Mouse (Mus musculus): ENCODE results near the gene Abat. TPM values are rescaled to one million over a fixed set of nuclear protein-coding genes. Genes with fewer than 3 reads are reported as not detected.

The Abat gene
- polyA plus RNA-seq, 1 experiment = 9.5 TPM

- peaks cover 14% of the 10 kb centered on the region for H3K4me1 ChIP-seq (replicated peaks; ENCODE audit: control insufficient read depth, insufficient read depth, low read length)
- WGBS = 98% methylated on average over 5 of the region's 5 CpGs
- DNase-seq = no peak
- TF ChIP-seq CTCF (IDR thresholded peaks at IDR 0.05; ENCODE audit: borderline replicate concordance, control insufficient read depth, extremely low read depth, insufficient read depth, low read length, poor library complexity) = no peak
- no peaks in the 10 kb centered on the region for H3K36me3 ChIP-seq (ENCODE audit: control insufficient read depth, insufficient read depth, low read length)
- H3K4me3 ChIP-seq (ENCODE audit: control insufficient read depth, insufficient read depth, low read length) = no peak overlapping the region
- no peak overlapping the region for H3K27ac ChIP-seq (ENCODE audit: control insufficient read depth, insufficient read depth, low read length)
- H3K27me3 ChIP-seq (ENCODE audit: control insufficient read depth, insufficient read depth, low read length) = no peaks in the 10 kb centered on the region
Measured at GRCm38 (mm10) chr16:8582579-8583295, 69.5 kb downstream of the Abat start.

GRCm38 (mm10) chr16:8584248-8584647, 71.0 kb downstream of the Abat start:
- WGBS = 94% methylated on average over 1 of the region's 1 CpGs
- Histone ChIP-seq H3K4me1 (replicated peaks; ENCODE audit: control insufficient read depth, insufficient read depth, low read length) (peaks cover 6% of the 10 kb centered on the region), H3K36me3 (ENCODE audit: control insufficient read depth, insufficient read depth, low read length) (no peaks in the 10 kb centered on the region), H3K27me3 (ENCODE audit: control insufficient read depth, insufficient read depth, low read length) (no peaks in the 10 kb centered on the region), H3K27ac (ENCODE audit: control insufficient read depth, insufficient read depth, low read length) (no peak overlapping the region), H3K4me3 (ENCODE audit: control insufficient read depth, insufficient read depth, low read length) (no peak overlapping the region)
- TF ChIP-seq POLR2A (IDR thresholded peaks at IDR 0.05; ENCODE audit: control insufficient read depth, extremely low read depth, insufficient read depth, low read length, poor library complexity) (no peak), CTCF (IDR thresholded peaks at IDR 0.05; ENCODE audit: borderline replicate concordance, control insufficient read depth, extremely low read depth, insufficient read depth, low read length, poor library complexity) (no peak)
- DNase-seq = no peak

- H3K27me3 ChIP-seq (ENCODE audit: control insufficient read depth, insufficient read depth, low read length) = no peaks in the 10 kb centered on the region
- no peak overlapping the region for H3K4me3 ChIP-seq (ENCODE audit: control insufficient read depth, insufficient read depth, low read length)
- DNase-seq = no peak
- TF ChIP-seq POLR2A (IDR thresholded peaks at IDR 0.05; ENCODE audit: control insufficient read depth, extremely low read depth, insufficient read depth, low read length, poor library complexity) (no peak), CTCF (IDR thresholded peaks at IDR 0.05; ENCODE audit: borderline replicate concordance, control insufficient read depth, extremely low read depth, insufficient read depth, low read length, poor library complexity) (no peak)
- no peaks in the 10 kb centered on the region for H3K36me3 ChIP-seq (ENCODE audit: control insufficient read depth, insufficient read depth, low read length)
- H3K27ac ChIP-seq (ENCODE audit: control insufficient read depth, insufficient read depth, low read length) = no peak overlapping the region
- H3K4me1 ChIP-seq (replicated peaks; ENCODE audit: control insufficient read depth, insufficient read depth, low read length) = 0 out of 2 replicates have a peak, but pooled peaks cover 2% of the 10 kb centered on the region
- 59% methylated on average over 5 of the region's 5 CpGs for WGBS
Measured at GRCm38 (mm10) chr16:8585056-8585455, 71.8 kb downstream of the Abat start.

- no peak for DNase-seq
- no peak overlapping the region for H3K4me3 ChIP-seq (ENCODE audit: control insufficient read depth, insufficient read depth, low read length)
- WGBS = 95% methylated on average over 4 of the region's 4 CpGs
- no peaks in the 10 kb centered on the region for H3K36me3 ChIP-seq (ENCODE audit: control insufficient read depth, insufficient read depth, low read length)
- H3K27me3 ChIP-seq (ENCODE audit: control insufficient read depth, insufficient read depth, low read length) = no peaks in the 10 kb centered on the region
- TF ChIP-seq POLR2A (IDR thresholded peaks at IDR 0.05; ENCODE audit: control insufficient read depth, extremely low read depth, insufficient read depth, low read length, poor library complexity) = no peak
- TF ChIP-seq CTCF (IDR thresholded peaks at IDR 0.05; ENCODE audit: borderline replicate concordance, control insufficient read depth, extremely low read depth, insufficient read depth, low read length, poor library complexity) = no peak
- no peak overlapping the region for H3K27ac ChIP-seq (ENCODE audit: control insufficient read depth, insufficient read depth, low read length)
- no peaks in the 10 kb centered on the region for H3K4me1 ChIP-seq (replicated peaks; ENCODE audit: control insufficient read depth, insufficient read depth, low read length)
Measured at GRCm38 (mm10) chr16:8595411-8595810, 82.2 kb downstream of the Abat start.

- 87% methylated on average over 4 of the region's 4 CpGs for WGBS
- TF ChIP-seq POLR2A (IDR thresholded peaks at IDR 0.05; ENCODE audit: control insufficient read depth, extremely low read depth, insufficient read depth, low read length, poor library complexity) (no peak), CTCF (IDR thresholded peaks at IDR 0.05; ENCODE audit: borderline replicate concordance, control insufficient read depth, extremely low read depth, insufficient read depth, low read length, poor library complexity) (no peak)
- Histone ChIP-seq H3K27ac (ENCODE audit: control insufficient read depth, insufficient read depth, low read length) (no peak overlapping the region), H3K4me3 (ENCODE audit: control insufficient read depth, insufficient read depth, low read length) (no peak overlapping the region), H3K4me1 (replicated peaks; ENCODE audit: control insufficient read depth, insufficient read depth, low read length) (no peaks in the 10 kb centered on the region), H3K27me3 (ENCODE audit: control insufficient read depth, insufficient read depth, low read length) (no peaks in the 10 kb centered on the region), H3K36me3 (ENCODE audit: control insufficient read depth, insufficient read depth, low read length) (no peaks in the 10 kb centered on the region)
- DNase-seq = no peak
Measured at GRCm38 (mm10) chr16:8596336-8596735, 83.1 kb downstream of the Abat start.

- no peak overlapping the region for H3K4me3 ChIP-seq (ENCODE audit: control insufficient read depth, insufficient read depth, low read length)
- no peak overlapping the region for H3K27ac ChIP-seq (ENCODE audit: control insufficient read depth, insufficient read depth, low read length)
- no peak for TF ChIP-seq POLR2A (IDR thresholded peaks at IDR 0.05; ENCODE audit: control insufficient read depth, extremely low read depth, insufficient read depth, low read length, poor library complexity)
- no peak for TF ChIP-seq CTCF (IDR thresholded peaks at IDR 0.05; ENCODE audit: borderline replicate concordance, control insufficient read depth, extremely low read depth, insufficient read depth, low read length, poor library complexity)
- no peaks in the 10 kb centered on the region for H3K36me3 ChIP-seq (ENCODE audit: control insufficient read depth, insufficient read depth, low read length)
- DNase-seq = no peak
- H3K4me1 ChIP-seq (replicated peaks; ENCODE audit: control insufficient read depth, insufficient read depth, low read length) = no peaks in the 10 kb centered on the region
- 91% methylated on average over 5 of the region's 5 CpGs for WGBS
- no peaks in the 10 kb centered on the region for H3K27me3 ChIP-seq (ENCODE audit: control insufficient read depth, insufficient read depth, low read length)
Measured at GRCm38 (mm10) chr16:8597516-8597915, 84.3 kb downstream of the Abat start.

GRCm38 (mm10) chr16:8603789-8604188, 90.6 kb downstream of the Abat start:
- 86% methylated on average over 3 of the region's 3 CpGs for WGBS
- no peak overlapping the region for H3K27ac ChIP-seq (ENCODE audit: control insufficient read depth, insufficient read depth, low read length)
- TF ChIP-seq POLR2A (IDR thresholded peaks at IDR 0.05; ENCODE audit: control insufficient read depth, extremely low read depth, insufficient read depth, low read length, poor library complexity) (no peak), CTCF (IDR thresholded peaks at IDR 0.05; ENCODE audit: borderline replicate concordance, control insufficient read depth, extremely low read depth, insufficient read depth, low read length, poor library complexity) (no peak)
- H3K4me1 ChIP-seq (replicated peaks; ENCODE audit: control insufficient read depth, insufficient read depth, low read length) = no peaks in the 10 kb centered on the region
- no peaks in the 10 kb centered on the region for H3K36me3 ChIP-seq (ENCODE audit: control insufficient read depth, insufficient read depth, low read length)
- H3K4me3 ChIP-seq (ENCODE audit: control insufficient read depth, insufficient read depth, low read length) = no peak overlapping the region
- no peaks in the 10 kb centered on the region for H3K27me3 ChIP-seq (ENCODE audit: control insufficient read depth, insufficient read depth, low read length)
- no peak for DNase-seq

Data from thymus, adult 2 months (tissue).